Mouse (Mus musculus) cerebellum, postnatal 25 days (tissue): Measurements from ENCODE around the gene Fgf4.
A peak's percentile ranks its signal among the peaks of the same experiment; 100 is the strongest.

ENCODE experiments used
- DNase-seq, 2 experiments: peaks; one replicate each; pipeline ENCODE4 v3.0.0; 2021; ENCODE audit warnings: mixed read lengths in 2 of 2

The Fgf4 gene

DNA sequence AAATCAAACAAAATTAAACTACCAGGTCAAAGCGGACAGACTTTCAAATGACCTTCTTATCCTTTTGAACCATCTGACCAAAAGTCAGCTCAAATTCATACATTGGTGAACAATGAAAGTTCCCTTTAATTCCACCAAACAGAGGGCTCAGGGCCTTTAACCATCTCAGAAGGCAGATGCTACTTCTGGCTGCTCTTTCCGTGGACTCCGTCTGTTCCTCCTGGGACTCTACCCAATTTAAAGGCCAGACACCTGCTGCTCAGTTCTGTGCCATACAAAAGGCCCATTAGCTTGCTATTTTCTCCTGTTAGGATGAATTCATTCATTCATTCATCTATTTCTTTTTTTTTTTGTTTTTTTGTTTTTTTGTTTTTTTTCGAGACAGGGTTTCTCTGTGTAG, 65.7 kb downstream of the Fgf4 start:
- DNase-seq: peak; percentile 78 to 81

DNA sequence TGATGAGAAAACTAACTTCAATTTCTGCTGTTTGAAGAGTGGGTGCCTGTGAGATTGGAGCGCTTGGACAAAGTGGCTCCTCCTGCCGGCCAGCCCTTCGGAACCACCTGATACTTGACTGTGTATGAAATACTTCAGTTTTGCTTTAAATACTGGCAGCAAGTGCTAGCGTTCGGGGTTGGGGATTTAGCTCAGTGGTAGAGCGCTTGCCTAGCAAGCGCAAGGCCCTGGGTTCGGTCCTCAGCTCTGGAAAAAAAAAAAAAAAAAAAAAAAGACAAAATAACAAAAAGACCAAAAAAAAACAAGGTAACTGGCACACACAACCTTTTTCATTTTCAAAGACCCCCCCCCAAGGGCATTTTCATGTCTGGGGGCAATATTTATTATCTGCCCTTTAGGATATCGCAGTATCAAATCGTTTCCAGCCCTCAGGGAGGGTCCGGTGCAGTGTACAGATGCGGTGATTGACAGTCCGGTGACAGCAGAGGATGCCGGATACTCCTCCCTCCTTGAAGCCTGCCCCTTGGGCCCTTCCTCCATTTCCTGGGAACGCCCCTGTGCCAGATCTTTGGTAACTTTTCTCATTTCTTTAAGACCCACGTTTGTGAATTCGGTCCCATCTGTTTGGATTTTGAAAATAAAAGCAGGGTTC, 67.3 kb downstream of the Fgf4 start:
- peak in 1 of 2 experiments; percentile 50 for DNase-seq
